Mouse (Mus musculus) MEL (cell line): Measurements from ENCODE around the gene Foxo3. TPM values are rescaled to one million over a fixed set of nuclear protein-coding genes. Genes with fewer than 3 reads are reported as not detected.

Experiments used
- DNase-seq: peaks from one replicate; pipeline ENCODE4 v3.0.0; 2011; ENCODE audit warnings: low read depth, low spot score
- H3K27ac ChIP-seq: 2 replicates; pipeline ENCODE4 v1.5.1; 2012; ENCODE audit warnings: low read depth, mild to moderate bottlenecking, control low read depth, low read length, moderate library complexity; ENCODE audit not compliant: control insufficient read depth
- H3K27me3 ChIP-seq, 2 experiments: fragments of 150-350 bp in 1 of 2; sonication (generic) in 1 of 2; 2 replicates each; pipeline ENCODE4 v1.6.1; 2012; ENCODE audit warnings: low read length in 2 of 2, mild to moderate bottlenecking in 2 of 2, improper control_type of control experiment in 1 of 2, moderate library complexity in 1 of 2; ENCODE audit not compliant: insufficient read depth in 2 of 2, control insufficient read depth in 1 of 2
- H3K36me3 ChIP-seq, 2 experiments: 2 replicates each; pipeline ENCODE4 v1.6.1; 2012 to 2014; ENCODE audit warnings: low read length in 2 of 2, improper control_type of control experiment in 1 of 2, inconsistent platforms in 1 of 2, mild to moderate bottlenecking in 1 of 2; ENCODE audit not compliant: insufficient read depth in 2 of 2, control insufficient read depth in 1 of 2
- H3K4me1 ChIP-seq, 2 experiments: fragments of 150-350 bp in 1 of 2; sonication (generic) in 1 of 2; 2 replicates each; pipeline ENCODE4 v1.6.1; 2012; ENCODE audit warnings: low read length in 2 of 2, improper control_type of control experiment in 1 of 2, mild to moderate bottlenecking in 1 of 2; ENCODE audit not compliant: insufficient read depth in 2 of 2, control insufficient read depth in 1 of 2
- H3K4me3 ChIP-seq, 2 experiments: fragments of 150-350 bp in 1 of 2; sonication (generic) in 1 of 2; 2 replicates each; pipeline ENCODE4 v1.5.1; 2012; ENCODE audit warnings: low read depth in 2 of 2, low read length in 2 of 2, mild to moderate bottlenecking in 2 of 2, moderate library complexity in 2 of 2, control low read depth in 1 of 2, improper control_type of control experiment in 1 of 2; ENCODE audit not compliant: control insufficient read depth in 1 of 2, insufficient read depth in 1 of 2
- H3K79me2 ChIP-seq: 2 replicates; pipeline ENCODE4 v1.6.1; 2012; ENCODE audit warnings: mild to moderate bottlenecking, low read length, moderate library complexity; ENCODE audit not compliant: control insufficient read depth, poor library complexity, insufficient read depth
- H3K9ac ChIP-seq: 2 replicates; pipeline ENCODE4 v1.6.1; 2012; ENCODE audit warnings: low read depth, mild to moderate bottlenecking, control low read depth, low read length, moderate library complexity; ENCODE audit not compliant: control insufficient read depth, poor library complexity, severe bottlenecking
- H3K9me3 ChIP-seq: fragments of 150-350 bp; sonication (generic); replicated peaks from 2 replicates; pipeline ENCODE4 v1.6.1; 2012; ENCODE audit warnings: mild to moderate bottlenecking, low read length, improper control_type of control experiment, moderate library complexity; ENCODE audit not compliant: insufficient read depth
- BHLHE40 ChIP-seq: IDR thresholded peaks from 2 replicates; pipeline ENCODE4 v1.6.1; 2012; ENCODE audit warnings: low read depth, mild to moderate bottlenecking, inconsistent platforms, low read length, improper control_type of control experiment, borderline replicate concordance
- CHD1 ChIP-seq: IDR thresholded peaks from 2 replicates; pipeline ENCODE4 v1.6.1; 2012; ENCODE audit warnings: low read depth, mild to moderate bottlenecking, inconsistent platforms, low read length, improper control_type of control experiment
- CHD2 ChIP-seq: IDR thresholded peaks from 2 replicates; pipeline ENCODE4 v1.6.1; 2011; ENCODE audit warnings: low read length, improper control_type of control experiment
- E2F4 ChIP-seq: IDR thresholded peaks from 2 replicates; pipeline ENCODE4 v1.6.1; 2011; ENCODE audit warnings: low read depth, low read length, improper control_type of control experiment, borderline replicate concordance
- ELF1 ChIP-seq: IDR thresholded peaks from 2 replicates; pipeline ENCODE4 v1.6.1; 2014; ENCODE audit warnings: low read depth, mild to moderate bottlenecking, inconsistent platforms, low read length, improper control_type of control experiment, moderate library complexity
- ETS1 ChIP-seq: IDR thresholded peaks from 2 replicates; pipeline ENCODE4 v1.6.1; 2012; ENCODE audit warnings: low read depth, mild to moderate bottlenecking, inconsistent platforms, low read length, improper control_type of control experiment, moderate library complexity
- GABPA ChIP-seq: IDR thresholded peaks from 2 replicates; pipeline ENCODE4 v1.6.1; 2012; ENCODE audit warnings: low read depth, mild to moderate bottlenecking, inconsistent platforms, low read length, improper control_type of control experiment, moderate library complexity
- GATA1 ChIP-seq: IDR thresholded peaks from 2 replicates; pipeline ENCODE4 v1.6.1; 2011; ENCODE audit warnings: low read depth, low read length, improper control_type of control experiment
- HCFC1 ChIP-seq: IDR thresholded peaks from 2 replicates; pipeline ENCODE4 v1.6.1; 2012; ENCODE audit warnings: low read depth, mild to moderate bottlenecking, inconsistent platforms, low read length, improper control_type of control experiment, moderate library complexity
- JUND ChIP-seq: IDR thresholded peaks from 2 replicates; pipeline ENCODE4 v1.6.1; 2011; ENCODE audit warnings: low read depth, mild to moderate bottlenecking, improper control_type of control experiment, low read length
- KAT2A ChIP-seq: conservative IDR thresholded peaks from 2 replicates; pipeline ENCODE4 v1.6.1; 2012; ENCODE audit warnings: low read depth, low read length, improper control_type of control experiment, inconsistent platforms
- MAFK ChIP-seq: IDR thresholded peaks from 2 replicates; pipeline ENCODE4 v1.6.1; 2011; ENCODE audit warnings: low read depth, mild to moderate bottlenecking, low read length, improper control_type of control experiment, borderline replicate concordance
- MXI1 ChIP-seq: IDR thresholded peaks from 2 replicates; pipeline ENCODE4 v1.6.1; 2011; ENCODE audit warnings: mild to moderate bottlenecking, low read depth, low read length, improper control_type of control experiment
- MYB ChIP-seq: IDR thresholded peaks from 2 replicates; pipeline ENCODE4 v1.6.1; 2011; ENCODE audit warnings: mild to moderate bottlenecking, low read depth, low read length, improper control_type of control experiment
- NELFE ChIP-seq: IDR thresholded peaks from 2 replicates; pipeline ENCODE4 v1.6.1; 2011; ENCODE audit warnings: low read depth, low read length, improper control_type of control experiment
- NRF1 ChIP-seq: IDR thresholded peaks from 2 replicates; pipeline ENCODE4 v1.6.1; 2014; ENCODE audit warnings: low read depth, mild to moderate bottlenecking, inconsistent platforms, low read length, improper control_type of control experiment, moderate library complexity; ENCODE audit not compliant: poor library complexity, insufficient read depth, severe bottlenecking
- POLR2AphosphoS2 ChIP-seq: IDR thresholded peaks from 2 replicates; pipeline ENCODE4 v1.6.1; 2011; ENCODE audit warnings: low read length, improper control_type of control experiment
- RAD21 ChIP-seq: IDR thresholded peaks from 2 replicates; pipeline ENCODE4 v1.6.1; 2011; ENCODE audit warnings: mild to moderate bottlenecking, low read depth, low read length, improper control_type of control experiment
- RCOR1 ChIP-seq: IDR thresholded peaks from 2 replicates; pipeline ENCODE4 v1.6.1; 2012; ENCODE audit warnings: low read depth, mild to moderate bottlenecking, inconsistent platforms, low read length, improper control_type of control experiment
- SIN3A ChIP-seq: IDR thresholded peaks from 2 replicates; pipeline ENCODE4 v1.6.1; 2012; ENCODE audit warnings: low read length, improper control_type of control experiment, inconsistent platforms
- SMC3 ChIP-seq: IDR thresholded peaks from 2 replicates; pipeline ENCODE4 v1.6.1; 2011; ENCODE audit warnings: low read depth, low read length, improper control_type of control experiment
- TAL1 ChIP-seq: IDR thresholded peaks from 2 replicates; pipeline ENCODE4 v1.6.1; 2012; ENCODE audit warnings: mild to moderate bottlenecking, inconsistent platforms, low read length, moderate library complexity, mixed read lengths
- TCF12 ChIP-seq: IDR thresholded peaks from 2 replicates; pipeline ENCODE4 v1.6.1; 2014; ENCODE audit warnings: low read depth, mild to moderate bottlenecking, inconsistent platforms, low read length, improper control_type of control experiment, moderate library complexity
- UBTF ChIP-seq: IDR thresholded peaks from 2 replicates; pipeline ENCODE4 v1.6.1; 2012; ENCODE audit warnings: low read depth, mild to moderate bottlenecking, inconsistent platforms, low read length, improper control_type of control experiment, moderate library complexity, borderline replicate concordance; ENCODE audit not compliant: insufficient read depth
- USF1 ChIP-seq: IDR thresholded peaks from 2 replicates; pipeline ENCODE4 v1.6.1; 2014; ENCODE audit warnings: low read depth, mild to moderate bottlenecking, inconsistent platforms, low read length, improper control_type of control experiment, moderate library complexity
- ZC3H11A ChIP-seq: IDR thresholded peaks from 2 replicates; pipeline ENCODE4 v1.6.1; 2012; ENCODE audit warnings: low read depth, mild to moderate bottlenecking, inconsistent platforms, low read length, improper control_type of control experiment
- ZKSCAN1 ChIP-seq: IDR thresholded peaks from 2 replicates; pipeline ENCODE4 v1.6.1; 2012; ENCODE audit warnings: low read depth, mild to moderate bottlenecking, inconsistent platforms, low read length, improper control_type of control experiment, moderate library complexity
- ZMIZ1 ChIP-seq: IDR thresholded peaks from 2 replicates; pipeline ENCODE4 v1.6.1; 2012; ENCODE audit warnings: low read depth, mild to moderate bottlenecking, inconsistent platforms, low read length, improper control_type of control experiment, moderate library complexity
- ZNF384 ChIP-seq: IDR thresholded peaks from 2 replicates; pipeline ENCODE4 v1.6.1; 2012; ENCODE audit warnings: low read depth, mild to moderate bottlenecking, inconsistent platforms, low read length, improper control_type of control experiment
- polyA plus RNA-seq, 2 experiments: library from polyadenylated mRNA; stranded (reverse) in 1 of 2; unstranded in 1 of 2; fragments of >175 nt in 1 of 2; fragments of >200 nt in 1 of 2; gene quantifications; 2 replicates each; pipeline versions ENCODE4 v1.2.1 to v1.2.4; 2012; ENCODE audit warnings: low replicate concordance in 2 of 2, low read depth in 1 of 2; ENCODE audit not compliant: insufficient read length in 2 of 2, insufficient read depth in 1 of 2, missing spikeins in 1 of 2
- total RNA-seq: library from RNA; depleted of rRNA; stranded (reverse); fragments of 300-350 nt; gene quantifications from 2 replicates; pipeline ENCODE4 v1.2.3, GENCODE M21; 2012

The Foxo3 gene
- total and polyA plus RNA-seq, 3 experiments: 21.0 to 103 (median 27.2) TPM

DNA sequence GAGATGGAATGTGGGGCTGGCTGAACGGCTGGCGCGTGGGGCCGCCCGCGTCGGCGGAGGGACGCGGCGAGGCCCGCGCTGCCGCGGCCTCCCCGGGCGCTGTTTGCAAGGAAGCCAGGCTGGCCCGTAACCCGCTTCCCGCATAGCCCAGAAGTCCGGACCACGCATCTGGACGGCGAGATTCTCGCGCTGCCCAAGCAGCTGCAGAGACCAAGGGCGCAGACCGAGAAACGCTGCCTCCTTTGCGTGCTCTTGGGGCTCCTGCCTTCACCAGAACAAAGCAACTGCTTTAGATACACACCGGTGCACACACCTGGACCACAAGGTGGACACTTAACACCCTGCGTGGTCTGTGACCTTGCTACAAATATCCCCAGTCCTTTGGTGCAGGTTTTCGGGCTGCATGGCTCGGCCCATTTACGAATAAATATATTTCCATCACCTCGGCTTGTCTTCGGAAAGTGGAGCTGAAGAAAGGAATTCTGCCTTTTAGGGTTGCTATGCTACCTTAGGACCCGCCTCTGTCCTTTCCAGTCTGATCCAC, 1.8 kb upstream of the Foxo3 start:
- peaks cover 0 to 6% of the 10 kb centered on the region in 2 experiments; a peak in 3 of 4 replicates for H3K4me1 ChIP-seq
- DNase-seq: no peak
- peak overlapping the region; percentile 46 to 82 for H3K4me3 ChIP-seq
- TF ChIP-seq E2F4 (no peak), POLR2AphosphoS2 (no peak), UBTF (no peak), KAT2A (no peak), JUND (no peak), NELFE (no peak), USF1 (no peak), RCOR1 (no peak), NRF1 (no peak), MYB (no peak), ZKSCAN1 (no peak), SIN3A (no peak), CHD2 (no peak), ELF1 (no peak), RAD21 (no peak), CHD1 (no peak), GATA1 (no peak), ZNF384 (no peak), TAL1 (no peak)
- H3K9ac ChIP-seq: peak overlapping the region; percentile 64
- H3K36me3 ChIP-seq: no peaks in the 10 kb centered on the region; a peak in 1 of 4 replicates
- no peak overlapping the region for H3K27ac ChIP-seq
- H3K9me3 ChIP-seq: no peaks in the 10 kb centered on the region
- peaks cover 24% of the 10 kb centered on the region for H3K79me2 ChIP-seq
- no peaks in the 10 kb centered on the region for H3K27me3 ChIP-seq

DNA sequence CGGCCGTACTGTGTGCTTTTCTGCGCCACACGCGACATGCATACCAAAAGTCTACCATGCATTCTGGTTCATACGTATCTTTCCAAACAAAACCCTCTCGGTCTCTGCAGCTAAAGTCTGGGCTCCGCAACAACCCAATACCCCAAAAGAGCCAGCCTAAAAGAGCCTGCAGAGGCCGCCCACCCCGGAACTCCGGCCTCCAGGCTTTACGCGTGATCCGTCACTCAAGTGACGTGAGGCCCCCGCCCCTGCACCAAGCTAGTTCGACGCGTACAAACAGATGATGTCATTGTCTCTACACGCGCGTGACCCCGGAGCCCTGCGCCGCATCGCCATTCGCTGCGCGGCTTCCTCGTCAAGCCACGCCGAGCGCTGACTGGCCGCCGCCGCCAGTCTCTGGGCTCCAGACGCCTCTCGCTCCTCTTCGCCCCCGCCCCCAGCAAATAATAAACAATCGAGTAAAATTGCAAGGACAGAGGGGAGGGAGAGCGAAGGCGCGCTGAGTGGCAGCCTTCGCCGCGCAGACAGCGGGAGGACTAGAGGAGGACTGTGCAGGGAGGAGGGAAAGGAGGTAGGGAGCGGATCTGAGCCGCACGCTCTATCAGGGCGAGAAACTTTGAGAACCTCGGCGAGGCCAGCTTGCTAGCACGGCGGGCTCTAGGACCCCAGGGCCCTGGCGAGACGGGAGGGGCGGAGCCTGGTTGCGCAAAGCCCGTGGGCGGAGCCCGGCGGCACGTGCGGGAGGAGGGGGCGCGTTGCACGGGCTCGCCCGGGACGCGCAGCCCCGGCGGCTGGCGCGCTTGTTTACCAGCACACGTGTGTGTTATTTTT, 1.1 kb upstream of the Foxo3 start:
- peak; percentile 99 for DNase-seq
- Histone ChIP-seq H3K9ac (peak overlapping the region; percentile 79), H3K36me3 (peaks cover 0 to 6% of the 10 kb centered on the region in 2 experiments; a peak in 3 of 4 replicates), H3K27ac (peak overlapping the region; percentile 82), H3K9me3 (no peaks in the 10 kb centered on the region), H3K4me1 (peaks cover 6 to 10% of the 10 kb centered on the region in 2 experiments; a peak in 3 of 4 replicates), H3K27me3 (no peaks in the 10 kb centered on the region), H3K79me2 (peaks cover 24% of the 10 kb centered on the region), H3K4me3 (peak overlapping the region; percentile 67 to 82)
- TF ChIP-seq GATA1 (no peak), NRF1 (peak; percentile 57), MAFK (no peak), ELF1 (peak; percentile 88), SIN3A (peak; percentile 99), GABPA (no peak), MXI1 (peak; percentile 99), HCFC1 (peak; percentile 75), KAT2A (no peak; the same call in 1 of the 2 replicates), RAD21 (no peak), SMC3 (no peak), ZMIZ1 (peak; percentile 43; the same call in 1 of the 2 replicates), ZKSCAN1 (no peak), CHD1 (no peak), BHLHE40 (peak; percentile 100), ZC3H11A (no peak), ETS1 (peak; percentile 92), TCF12 (peak; percentile 40), ZNF384 (no peak)
